Mouse (Mus musculus): ENCODE data around the gene Tex26. TPM values are rescaled to one million over a fixed set of nuclear protein-coding genes. Genes with fewer than 3 reads are reported as not detected.

Gene Tex26
- polyA plus RNA-seq, 1 experiment, result 0.29 TPM

- H3K4me1 ChIP-seq (ENCODE audit: control insufficient read depth, insufficient read depth, low read length), result peaks cover 5% of the 10 kb centered on the region; the same call in 1 of the 2 replicates
- H3K4me3 ChIP-seq (ENCODE audit: insufficient read depth, low read length), result peak within 1 kb of the TSS; percentile 36
- H3K27ac ChIP-seq (ENCODE audit: insufficient read depth, low read length), result peak within 1 kb of the TSS; percentile 84
- TF ChIP-seq POLR2A (IDR thresholded peaks at IDR 0.05; ENCODE audit: extremely low read depth, insufficient read depth, low read length), result no peak
Observed at GRCm38 (mm10) chr5:149411509-149412193, 27.8 kb upstream of the Tex26 start, which contains the start of gene Medag. TSS of gene Medag (plus strand) at chr5:149411749.

- peak overlapping the region; percentile 84 for H3K27ac ChIP-seq (ENCODE audit: insufficient read depth, low read length)
- peak overlapping the region; percentile 36 for H3K4me3 ChIP-seq (ENCODE audit: insufficient read depth, low read length)
- peaks cover 5% of the 10 kb centered on the region; the same call in 1 of the 2 replicates for H3K4me1 ChIP-seq (ENCODE audit: control insufficient read depth, insufficient read depth, low read length)
- no peak for TF ChIP-seq CTCF (IDR thresholded peaks at IDR 0.05; ENCODE audit: extremely low read depth, insufficient read depth, low read length)
- 0 out of 2 replicates have a peak, but pooled peaks have one; percentile 18 for TF ChIP-seq POLR2A (IDR thresholded peaks at IDR 0.05; ENCODE audit: extremely low read depth, insufficient read depth, low read length)
Observed at GRCm38 (mm10) chr5:149412194-149412575, 27.3 kb upstream of the Tex26 start.

GRCm38 (mm10) chr5:149412671-149413070 is 26.8 kb upstream of the Tex26 start:
- TF ChIP-seq POLR2A (IDR thresholded peaks at IDR 0.05; ENCODE audit: extremely low read depth, insufficient read depth, low read length) (no peak), CTCF (IDR thresholded peaks at IDR 0.05; ENCODE audit: extremely low read depth, insufficient read depth, low read length) (no peak)
- Histone ChIP-seq H3K27ac (ENCODE audit: insufficient read depth, low read length) (no peak overlapping the region), H3K4me1 (ENCODE audit: control insufficient read depth, insufficient read depth, low read length) (peaks cover 5% of the 10 kb centered on the region; the same call in 1 of the 2 replicates), H3K4me3 (ENCODE audit: insufficient read depth, low read length) (peak overlapping the region; percentile 36)

GRCm38 (mm10) chr5:149414369-149415167 is 24.9 kb upstream of the Tex26 start:
- no peak overlapping the region for H3K27ac ChIP-seq (ENCODE audit: insufficient read depth, low read length)
- TF ChIP-seq POLR2A (IDR thresholded peaks at IDR 0.05; ENCODE audit: extremely low read depth, insufficient read depth, low read length) (no peak), CTCF (IDR thresholded peaks at IDR 0.05; ENCODE audit: extremely low read depth, insufficient read depth, low read length) (no peak)

GRCm38 (mm10) chr5:149417381-149417780 is 22.1 kb upstream of the Tex26 start:
- Histone ChIP-seq H3K4me1 (ENCODE audit: control insufficient read depth, insufficient read depth, low read length) (no peaks in the 10 kb centered on the region), H3K27ac (ENCODE audit: insufficient read depth, low read length) (no peak overlapping the region), H3K4me3 (ENCODE audit: insufficient read depth, low read length) (no peak overlapping the region)
- TF ChIP-seq CTCF (IDR thresholded peaks at IDR 0.05; ENCODE audit: extremely low read depth, insufficient read depth, low read length) (peak; percentile 43), POLR2A (IDR thresholded peaks at IDR 0.05; ENCODE audit: extremely low read depth, insufficient read depth, low read length) (no peak)

More at GRCm38 (mm10) chr5:149414369-149415167, 24.9 kb upstream of the Tex26 start:
- no peak overlapping the region for H3K4me3 ChIP-seq (ENCODE audit: insufficient read depth, low read length)
- peaks cover 5% of the 10 kb centered on the region; the same call in 1 of the 2 replicates for H3K4me1 ChIP-seq (ENCODE audit: control insufficient read depth, insufficient read depth, low read length)

- TF ChIP-seq CTCF (IDR thresholded peaks at IDR 0.05; ENCODE audit: extremely low read depth, insufficient read depth, low read length), result no peak
- TF ChIP-seq POLR2A (IDR thresholded peaks at IDR 0.05; ENCODE audit: extremely low read depth, insufficient read depth, low read length), result no peak
- no peaks in the 10 kb centered on the region for H3K4me1 ChIP-seq (ENCODE audit: control insufficient read depth, insufficient read depth, low read length)
- no peak overlapping the region for H3K4me3 ChIP-seq (ENCODE audit: insufficient read depth, low read length)
- H3K27ac ChIP-seq (ENCODE audit: insufficient read depth, low read length), result no peak overlapping the region
Observed at GRCm38 (mm10) chr5:149426525-149426924, 12.9 kb upstream of the Tex26 start.

GRCm38 (mm10) chr5:149427277-149428060 is 12.0 kb upstream of the Tex26 start:
- Histone ChIP-seq H3K27ac (ENCODE audit: insufficient read depth, low read length) (no peak overlapping the region), H3K4me1 (ENCODE audit: control insufficient read depth, insufficient read depth, low read length) (no peaks in the 10 kb centered on the region), H3K4me3 (ENCODE audit: insufficient read depth, low read length) (no peak overlapping the region)
- no peak for TF ChIP-seq POLR2A (IDR thresholded peaks at IDR 0.05; ENCODE audit: extremely low read depth, insufficient read depth, low read length)
- TF ChIP-seq CTCF (IDR thresholded peaks at IDR 0.05; ENCODE audit: extremely low read depth, insufficient read depth, low read length), result no peak

GRCm38 (mm10) chr5:149428347-149428746 is 11.1 kb upstream of the Tex26 start:
- Histone ChIP-seq H3K4me1 (ENCODE audit: control insufficient read depth, insufficient read depth, low read length) (no peaks in the 10 kb centered on the region), H3K4me3 (ENCODE audit: insufficient read depth, low read length) (no peak overlapping the region), H3K27ac (ENCODE audit: insufficient read depth, low read length) (no peak overlapping the region)
- TF ChIP-seq CTCF (IDR thresholded peaks at IDR 0.05; ENCODE audit: extremely low read depth, insufficient read depth, low read length) (no peak), POLR2A (IDR thresholded peaks at IDR 0.05; ENCODE audit: extremely low read depth, insufficient read depth, low read length) (no peak)

GRCm38 (mm10) chr5:149428810-149429255 is 10.6 kb upstream of the Tex26 start:
- TF ChIP-seq CTCF (IDR thresholded peaks at IDR 0.05; ENCODE audit: extremely low read depth, insufficient read depth, low read length) (no peak), POLR2A (IDR thresholded peaks at IDR 0.05; ENCODE audit: extremely low read depth, insufficient read depth, low read length) (no peak)
- Histone ChIP-seq H3K27ac (ENCODE audit: insufficient read depth, low read length) (no peak overlapping the region), H3K4me1 (ENCODE audit: control insufficient read depth, insufficient read depth, low read length) (no peaks in the 10 kb centered on the region), H3K4me3 (ENCODE audit: insufficient read depth, low read length) (no peak overlapping the region)

All from cortical plate, adult 2 months (tissue).